Mouse (Mus musculus): ENCODE results near the gene Tmem51.

- TF ChIP-seq MAFK (IDR thresholded peaks at IDR 0.05; ENCODE audit: insufficient read depth, low read depth, low read length) (no peak), CHD2 (IDR thresholded peaks at IDR 0.05; ENCODE audit: low read depth, low read length) (no peak), HCFC1 (IDR thresholded peaks at IDR 0.05; ENCODE audit: borderline replicate concordance, insufficient read depth, low read length) (no peak), ZC3H11A (IDR thresholded peaks at IDR 0.05; ENCODE audit: borderline replicate concordance, low read depth, low read length) (no peak), ZNF384 (IDR thresholded peaks at IDR 0.05; ENCODE audit: low read depth, low read length) (no peak)
Observed at GRCm38 (mm10) chr4:142000581-142000980, 83.5 kb downstream of the Tmem51 start.
